Mouse (Mus musculus): ENCODE measurements around the gene Sec24a. TPM values are rescaled to one million over a fixed set of nuclear protein-coding genes. Genes with fewer than 3 reads are reported as not detected.

The Sec24a gene
- polyA plus RNA-seq, 1 experiment from 2014 or later = 13.0 TPM

DNA sequence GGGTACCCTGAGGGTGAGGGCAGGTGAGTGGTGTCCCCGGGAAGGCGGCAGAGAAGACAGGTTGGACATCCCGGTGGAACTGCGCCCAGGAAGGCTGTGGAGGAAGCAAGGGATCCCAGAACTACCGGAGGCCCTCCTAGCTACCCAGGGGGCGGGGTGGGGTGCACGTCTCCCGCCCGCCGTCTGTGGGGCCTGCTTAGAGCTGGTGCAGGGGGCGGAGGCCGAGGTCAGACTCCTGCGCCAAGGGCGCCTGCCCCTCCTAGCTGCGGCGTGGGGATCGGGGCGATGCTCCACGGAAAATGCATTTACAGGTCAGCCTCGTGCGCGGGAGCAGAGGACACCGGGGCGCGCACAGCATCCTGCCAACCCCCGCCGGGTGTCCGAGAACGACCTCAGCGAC is 113.2 kb downstream of the Sec24a start:
- Histone ChIP-seq H3K4me2 (peak overlapping the region; percentile 94), H3K27ac (ENCODE audit: low read depth, low read length) (no peak overlapping the region), H3K4me3 (ENCODE audit: low read depth, low read length) (peak overlapping the region; percentile 53), H3K4me1 (ENCODE audit: control insufficient read depth, insufficient read depth, low read length) (peaks cover 34% of the 10 kb centered on the region), H3K9ac (ENCODE audit: low read length) (peak overlapping the region; percentile 74), H3K36me3 (ENCODE audit: control insufficient read depth, insufficient read depth, low read length) (no peaks in the 10 kb centered on the region), H3K27me3 (ENCODE audit: control insufficient read depth, insufficient read depth, low read length) (peaks cover 10% of the 10 kb centered on the region), H3K9me3 (ENCODE audit: control insufficient read depth, low read length) (no peaks in the 10 kb centered on the region)
- DNase-seq (ENCODE audit: low spot score, missing footprints) = peak; percentile 90
- 1% methylated on average over 29 of the region's 30 CpGs for WGBS
- peak; percentile 15; the same call in 1 of the 2 replicates for ATAC-seq (ENCODE audit: low FRiP score)

- H3K4me2 ChIP-seq = peak overlapping the region; percentile 94
- peak overlapping the region; percentile 74 for H3K9ac ChIP-seq (ENCODE audit: low read length)
- WGBS = 2% methylated on average over 7 of the region's 7 CpGs
- no peaks in the 10 kb centered on the region for H3K36me3 ChIP-seq (ENCODE audit: control insufficient read depth, insufficient read depth, low read length)
- H3K4me3 ChIP-seq (ENCODE audit: low read depth, low read length) = peak overlapping the region; percentile 53
- H3K9me3 ChIP-seq (ENCODE audit: control insufficient read depth, low read length) = no peaks in the 10 kb centered on the region
- ATAC-seq (ENCODE audit: low FRiP score) = no peak
- no peak overlapping the region for H3K27ac ChIP-seq (ENCODE audit: low read depth, low read length)
- H3K27me3 ChIP-seq (ENCODE audit: control insufficient read depth, insufficient read depth, low read length) = peaks cover 10% of the 10 kb centered on the region
- DNase-seq (ENCODE audit: low spot score, missing footprints) = no peak
- peaks cover 34% of the 10 kb centered on the region for H3K4me1 ChIP-seq (ENCODE audit: control insufficient read depth, insufficient read depth, low read length)
Observed at GRCm38 (mm10) chr11:51649889-51650199, 113.6 kb downstream of the Sec24a start.

GRCm38 (mm10) chr11:51649111-51649888 is 114.1 kb downstream of the Sec24a start:
- Histone ChIP-seq H3K4me2 (peak overlapping the region; percentile 94), H3K36me3 (ENCODE audit: control insufficient read depth, insufficient read depth, low read length) (no peaks in the 10 kb centered on the region), H3K4me3 (ENCODE audit: low read depth, low read length) (peak overlapping the region; percentile 53), H3K9ac (ENCODE audit: low read length) (peak overlapping the region; percentile 74), H3K27ac (ENCODE audit: low read depth, low read length) (peak overlapping the region; percentile 35; the same call in 1 of the 2 replicates), H3K9me3 (ENCODE audit: control insufficient read depth, low read length) (no peaks in the 10 kb centered on the region), H3K27me3 (ENCODE audit: control insufficient read depth, insufficient read depth, low read length) (peaks cover 10% of the 10 kb centered on the region), H3K4me1 (ENCODE audit: control insufficient read depth, insufficient read depth, low read length) (peaks cover 34% of the 10 kb centered on the region)
- peak; percentile 92 for DNase-seq (ENCODE audit: low spot score, missing footprints)
- ATAC-seq (ENCODE audit: low FRiP score) = peak; percentile 10; the same call in 1 of the 2 replicates
- 14% methylated on average over 11 of the region's 11 CpGs for WGBS

DNA sequence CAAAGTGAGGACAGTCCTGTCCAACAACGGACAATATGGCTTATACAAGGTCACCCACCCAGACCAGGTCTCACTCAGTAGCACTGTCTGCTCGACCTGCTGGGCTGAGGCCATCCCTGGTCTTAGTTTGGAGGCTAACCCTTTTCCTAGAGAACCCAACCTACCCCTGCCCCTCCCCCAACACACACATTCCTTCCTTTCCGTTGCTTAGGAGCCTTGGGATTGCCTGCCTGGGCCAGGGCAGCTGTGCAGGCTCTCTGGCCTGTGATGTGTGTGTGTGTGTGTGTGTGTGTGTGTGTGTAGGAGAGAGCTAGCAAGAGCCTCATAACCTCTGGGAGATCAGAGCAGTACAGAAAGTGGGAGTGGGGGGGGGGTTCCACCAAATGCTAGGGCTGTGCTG is 114.9 kb downstream of the Sec24a start:
- H3K27ac ChIP-seq (ENCODE audit: low read depth, low read length) = peak overlapping the region; percentile 35; the same call in 1 of the 2 replicates
- H3K9me3 ChIP-seq (ENCODE audit: control insufficient read depth, low read length) = no peaks in the 10 kb centered on the region
- H3K9ac ChIP-seq (ENCODE audit: low read length) = peak overlapping the region; percentile 74
- peaks cover 34% of the 10 kb centered on the region for H3K4me1 ChIP-seq (ENCODE audit: control insufficient read depth, insufficient read depth, low read length)
- DNase-seq (ENCODE audit: low spot score, missing footprints) (peak; percentile 96), ATAC-seq (ENCODE audit: low FRiP score) (peak; percentile 77)
- peaks cover 10% of the 10 kb centered on the region for H3K27me3 ChIP-seq (ENCODE audit: control insufficient read depth, insufficient read depth, low read length)
- WGBS = 12% methylated on average over 3 of the region's 3 CpGs
- no peak overlapping the region for H3K4me3 ChIP-seq (ENCODE audit: low read depth, low read length)
- no peaks in the 10 kb centered on the region for H3K36me3 ChIP-seq (ENCODE audit: control insufficient read depth, insufficient read depth, low read length)
- peak overlapping the region; percentile 94 for H3K4me2 ChIP-seq

- DNase-seq (ENCODE audit: low spot score, missing footprints) (no peak), ATAC-seq (ENCODE audit: low FRiP score) (no peak)
- H3K27me3 ChIP-seq (ENCODE audit: control insufficient read depth, insufficient read depth, low read length) = peaks cover 10% of the 10 kb centered on the region
- H3K9ac ChIP-seq (ENCODE audit: low read length) = no peak overlapping the region
- H3K36me3 ChIP-seq (ENCODE audit: control insufficient read depth, insufficient read depth, low read length) = no peaks in the 10 kb centered on the region
- H3K4me1 ChIP-seq (ENCODE audit: control insufficient read depth, insufficient read depth, low read length) = peaks cover 34% of the 10 kb centered on the region
- H3K27ac ChIP-seq (ENCODE audit: low read depth, low read length) = no peak overlapping the region
- H3K4me3 ChIP-seq (ENCODE audit: low read depth, low read length) = no peak overlapping the region
- no peak overlapping the region for H3K4me2 ChIP-seq
- no peaks in the 10 kb centered on the region for H3K9me3 ChIP-seq (ENCODE audit: control insufficient read depth, low read length)
- 85% methylated on average over 15 of the region's 15 CpGs for WGBS
Observed at GRCm38 (mm10) chr11:51646751-51647667, 116.4 kb downstream of the Sec24a start.

GRCm38 (mm10) chr11:51646245-51646644 is 117.2 kb downstream of the Sec24a start:
- H3K9me3 ChIP-seq (ENCODE audit: control insufficient read depth, low read length) = no peaks in the 10 kb centered on the region
- peaks cover 10% of the 10 kb centered on the region for H3K27me3 ChIP-seq (ENCODE audit: control insufficient read depth, insufficient read depth, low read length)
- no peaks in the 10 kb centered on the region for H3K36me3 ChIP-seq (ENCODE audit: control insufficient read depth, insufficient read depth, low read length)
- WGBS = 87% methylated on average over 7 of the region's 7 CpGs
- ATAC-seq (ENCODE audit: low FRiP score) (no peak), DNase-seq (ENCODE audit: low spot score, missing footprints) (no peak)
- no peak overlapping the region for H3K9ac ChIP-seq (ENCODE audit: low read length)
- no peak overlapping the region for H3K4me3 ChIP-seq (ENCODE audit: low read depth, low read length)
- H3K4me1 ChIP-seq (ENCODE audit: control insufficient read depth, insufficient read depth, low read length) = peaks cover 34% of the 10 kb centered on the region
- H3K4me2 ChIP-seq = no peak overlapping the region
- H3K27ac ChIP-seq (ENCODE audit: low read depth, low read length) = no peak overlapping the region

GRCm38 (mm10) chr11:51645293-51645692 is 118.1 kb downstream of the Sec24a start:
- Histone ChIP-seq H3K9me3 (ENCODE audit: control insufficient read depth, low read length) (no peaks in the 10 kb centered on the region), H3K27me3 (ENCODE audit: control insufficient read depth, insufficient read depth, low read length) (peaks cover 6% of the 10 kb centered on the region), H3K9ac (ENCODE audit: low read length) (no peak overlapping the region), H3K27ac (ENCODE audit: low read depth, low read length) (no peak overlapping the region), H3K4me3 (ENCODE audit: low read depth, low read length) (no peak overlapping the region), H3K4me2 (no peak overlapping the region), H3K4me1 (ENCODE audit: control insufficient read depth, insufficient read depth, low read length) (peaks cover 28% of the 10 kb centered on the region), H3K36me3 (ENCODE audit: control insufficient read depth, insufficient read depth, low read length) (no peaks in the 10 kb centered on the region)
- WGBS = 94% methylated on average over 13 of the region's 13 CpGs
- ATAC-seq (ENCODE audit: low FRiP score) (no peak), DNase-seq (ENCODE audit: low spot score, missing footprints) (no peak)

DNA sequence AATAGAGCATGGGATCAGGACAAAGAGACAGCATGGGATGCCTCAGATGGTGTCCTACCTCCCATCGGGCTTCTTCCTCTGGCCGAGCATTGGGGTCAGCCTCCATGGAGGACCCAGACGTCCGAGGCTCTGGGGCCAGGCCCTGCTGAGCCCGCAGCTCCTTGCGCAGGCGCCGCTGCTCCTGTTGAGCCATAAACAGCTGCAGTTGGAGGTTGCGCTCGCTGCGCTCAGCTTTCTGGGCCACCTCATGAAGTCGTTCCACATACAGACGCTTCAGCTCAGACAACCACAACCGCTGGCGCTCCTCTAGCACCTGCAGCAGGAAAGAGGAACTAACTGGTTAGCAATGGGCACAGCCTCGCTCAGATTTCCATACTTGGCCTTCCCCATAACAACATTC is 119.2 kb downstream of the Sec24a start:
- DNase-seq (ENCODE audit: low spot score, missing footprints) (no peak), ATAC-seq (ENCODE audit: low FRiP score) (no peak)
- Histone ChIP-seq H3K27ac (ENCODE audit: low read depth, low read length) (no peak overlapping the region), H3K4me3 (ENCODE audit: low read depth, low read length) (no peak overlapping the region), H3K9ac (ENCODE audit: low read length) (no peak overlapping the region), H3K4me2 (no peak overlapping the region), H3K36me3 (ENCODE audit: control insufficient read depth, insufficient read depth, low read length) (no peaks in the 10 kb centered on the region), H3K9me3 (ENCODE audit: control insufficient read depth, low read length) (no peaks in the 10 kb centered on the region), H3K4me1 (ENCODE audit: control insufficient read depth, insufficient read depth, low read length) (peaks cover 17% of the 10 kb centered on the region), H3K27me3 (ENCODE audit: control insufficient read depth, insufficient read depth, low read length) (no peaks in the 10 kb centered on the region)
- WGBS = 69% methylated on average over 16 of the region's 16 CpGs

DNA sequence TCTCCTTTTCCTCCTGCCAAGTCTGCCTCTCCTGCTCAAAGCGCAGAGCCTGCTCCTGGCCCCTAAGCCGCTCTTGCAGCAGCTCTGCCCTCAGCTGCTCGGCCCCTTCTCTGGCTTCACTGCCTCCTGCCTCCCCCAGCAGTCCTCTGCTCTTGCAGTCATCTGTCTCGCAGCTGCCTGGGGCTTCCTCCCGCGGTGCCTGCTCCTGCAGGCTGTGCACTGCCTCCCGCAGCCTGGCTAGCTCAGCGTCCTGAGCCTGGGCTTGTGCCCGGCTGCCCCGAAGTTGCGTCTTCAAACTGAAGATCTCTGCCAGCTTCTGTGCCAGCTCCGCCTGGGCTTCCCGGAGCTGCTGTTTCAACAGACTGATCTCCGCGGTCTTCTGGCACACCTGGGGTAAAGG is 119.7 kb downstream of the Sec24a start:
- Histone ChIP-seq H3K4me3 (ENCODE audit: low read depth, low read length) (no peak overlapping the region), H3K9me3 (ENCODE audit: control insufficient read depth, low read length) (no peaks in the 10 kb centered on the region), H3K36me3 (ENCODE audit: control insufficient read depth, insufficient read depth, low read length) (no peaks in the 10 kb centered on the region), H3K27me3 (ENCODE audit: control insufficient read depth, insufficient read depth, low read length) (no peaks in the 10 kb centered on the region), H3K4me2 (no peak overlapping the region), H3K27ac (ENCODE audit: low read depth, low read length) (no peak overlapping the region), H3K9ac (ENCODE audit: low read length) (no peak overlapping the region), H3K4me1 (ENCODE audit: control insufficient read depth, insufficient read depth, low read length) (peaks cover 12% of the 10 kb centered on the region)
- DNase-seq (ENCODE audit: low spot score, missing footprints) (no peak), ATAC-seq (ENCODE audit: low FRiP score) (no peak)
- 60% methylated on average over 15 of the region's 15 CpGs for WGBS

All from midbrain, embryonic 11.5 days (tissue).